Comparison of ENCODE assay signal across 8 mouse cellular contexts in genomic region chr5:128522667-128523066, GRCm38 (mm10).
DNase-seq lines count a peak whose midpoint lies in the region; ATAC-seq and TF ChIP-seq lines count a peak whose summit lies in the region.

No protein-coding gene starts in this region.

- peak; percentile 58 for TF ChIP-seq CTCF in Patski (IDR thresholded peaks at IDR 0.05)
- TF ChIP-seq CTCF in hindbrain, postnatal 0 days (IDR thresholded peaks at IDR 0.05; ENCODE audit: low read depth), result peak; percentile 93

- H3K27me3 ChIP-seq in Patski, result peaks cover 4% of the 10 kb centered on the region
- H3K27me3 ChIP-seq in hindbrain, postnatal 0 days (ENCODE audit: insufficient read depth, low read length), result no peaks in the 10 kb centered on the region

- H3K36me3 ChIP-seq in hindbrain, postnatal 0 days (ENCODE audit: insufficient read depth, low read length), result no peaks in the 10 kb centered on the region

- WGBS in hindbrain, postnatal 0 days, result 37% methylated on average over 5 of the region's 5 CpGs

- in situ Hi-C loops in Patski (cut with MboI; ENCODE audit: low pct_unique_long_range_greater_than_20kb), result no loop called here

- ATAC-seq in Patski, result no peak
- peak; percentile 30; the same call in 1 of the 2 replicates for ATAC-seq in hindbrain, postnatal 0 days
- ATAC-seq in monocyte, adult 5-6 weeks (replicated peaks; ENCODE audit: insufficient number of reproducible peaks, low FRiP score, low TSS enrichment, poor library complexity, severe bottlenecking), result no peak

- no peaks in the 10 kb centered on the region for H3K9me3 ChIP-seq in hindbrain, postnatal 0 days (ENCODE audit: low read length)

- H3K4me2 ChIP-seq in hindbrain, postnatal 0 days (ENCODE audit: low read depth, low read length), result no peak overlapping the region

- CTCF ChIA-PET in Patski (lab: Charles Lee), result interaction anchor here (0.7 to 1.6 kb wide), 3 partner anchors 8 to 14 kb away, joined by 3 to 4 read pairs (median 3); no protein-coding TSS in a partner anchor

- no peak overlapping the region for H3K4me3 ChIP-seq in hindbrain, postnatal 0 days (ENCODE audit: low read length)

- peaks cover 10% of the 10 kb centered on the region; the same call in 1 of the 2 replicates for H3K4me1 ChIP-seq in hindbrain, postnatal 0 days (ENCODE audit: insufficient read depth, low read length)

- POLR2A ChIA-PET in Patski (lab: Charles Lee), result interaction anchor here (0.5 kb wide), 1 partner anchor 34 kb away, joined by 3 read pairs; no protein-coding TSS in a partner anchor

- no peak overlapping the region for H3K9ac ChIP-seq in hindbrain, postnatal 0 days (replicated peaks; ENCODE audit: low read length)

- peak; percentile 22 to 37 for DNase-seq in adrenal gland, adult 18-20 months (ENCODE audit: low spot score in 2 of 2)
- DNase-seq in adrenal gland, adult 8-10 months, result no peak
- peak; percentile 67 to 73 for DNase-seq in layer of hippocampus, postnatal 10 days (ENCODE audit: low spot score in 2 of 2)
- DNase-seq in layer of hippocampus, adult 9-10 months (ENCODE audit: low spot score), result no peak
- DNase-seq in Patski (ENCODE audit: low read depth, low spot score), result no peak
- peak; percentile 89 for DNase-seq in hindbrain, postnatal 0 days (ENCODE audit: low spot score)
- peak; percentile 12 for DNase-seq in lung, postnatal 25 days (ENCODE audit: low spot score)

- no peak overlapping the region for H3K27ac ChIP-seq in hindbrain, postnatal 0 days

Comparison
In these comparisons a context has a peak if more than half of its experiments do, and no peak if none do; other contexts are left out.
1. DNase-seq: peak in adrenal gland, adult 18-20 months (2 of 2), layer of hippocampus, postnatal 10 days (2 of 2), hindbrain, postnatal 0 days (single experiment) and lung, postnatal 25 days (single experiment); none in adrenal gland, adult 8-10 months (single experiment), layer of hippocampus, adult 9-10 months (single experiment) and Patski (single experiment).